Mouse (Mus musculus) gastrocnemius, postnatal 25 days (tissue): Measurements from ENCODE around the gene Tnfrsf23. TPM values are rescaled to one million over a fixed set of nuclear protein-coding genes. Genes with fewer than 3 reads are reported as not detected.
A peak's percentile ranks its signal among the peaks of the same experiment; 100 is the strongest.
"Not testable (repeated sequence)": the region's sequence is repeated elsewhere in the genome, so short reads cannot be mapped to it uniquely, and the experiment has no call there.

Source experiments
- DNase-seq: peaks from one replicate; pipeline ENCODE4 v3.0.0; 2022
- long read RNA-seq, 2 experiments: library from polyadenylated mRNA; stranded (forward); transcript quantifications; one replicate each; pipeline ENCODE4 v2.0.0; 2021
- total RNA-seq, 2 experiments: library from RNA; stranded (reverse); gene quantifications; 1 replicate in 1 of 2; 2 replicates in 1 of 2; pipeline ENCODE4 v1.2.3; 2021

The Tnfrsf23 gene
- 1 to 10 TPM; 3.2 to 5.0 TPM for total RNA-seq
- long read RNA-seq, experiment 1, partial matches to known transcripts: 0 of 2 reads
- long read RNA-seq, experiment 1, other reads (novel, unspliced or antisense): 2 of 2 reads
- long read RNA-seq, experiment 2: 0 reads

DNA sequence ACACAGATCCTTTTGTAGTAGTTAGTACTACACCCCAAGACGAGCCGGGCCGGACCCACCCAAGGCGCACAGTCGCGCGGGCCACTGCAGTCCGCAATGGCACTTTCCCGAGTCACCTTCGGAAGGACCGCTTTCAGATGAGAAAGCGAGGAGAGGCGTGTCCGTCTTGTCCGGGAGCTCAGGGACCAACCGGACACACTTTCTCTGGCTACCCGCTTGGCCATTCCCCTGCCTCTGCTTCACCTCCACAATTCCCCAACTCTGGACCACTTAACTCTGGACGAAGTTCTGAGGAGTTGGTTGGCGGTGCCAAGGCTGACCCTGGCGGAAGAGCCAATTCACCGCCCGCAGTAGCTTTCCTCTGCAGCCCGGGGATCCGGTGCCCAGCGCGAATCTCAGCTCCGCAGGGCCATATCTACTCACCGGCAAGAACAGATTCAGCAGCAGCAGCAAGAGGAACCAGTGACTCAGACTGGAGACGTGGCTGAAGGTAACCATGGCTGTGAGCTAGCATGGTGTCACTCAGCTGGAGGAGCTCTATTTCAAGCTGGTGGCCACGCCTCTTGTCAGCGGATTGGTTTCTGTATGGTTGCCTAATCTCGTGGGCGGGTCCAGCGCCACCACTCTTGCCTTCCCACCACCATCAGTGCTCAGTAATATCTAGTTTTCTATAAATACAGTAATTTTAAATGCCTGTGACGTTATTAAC, at the start of gene Tnfrsf23:
TSS of gene Tnfrsf23 (minus strand) at position 514 of the 709 bp plus-strand sequence.
- DNase-seq: peak; percentile 72

DNA sequence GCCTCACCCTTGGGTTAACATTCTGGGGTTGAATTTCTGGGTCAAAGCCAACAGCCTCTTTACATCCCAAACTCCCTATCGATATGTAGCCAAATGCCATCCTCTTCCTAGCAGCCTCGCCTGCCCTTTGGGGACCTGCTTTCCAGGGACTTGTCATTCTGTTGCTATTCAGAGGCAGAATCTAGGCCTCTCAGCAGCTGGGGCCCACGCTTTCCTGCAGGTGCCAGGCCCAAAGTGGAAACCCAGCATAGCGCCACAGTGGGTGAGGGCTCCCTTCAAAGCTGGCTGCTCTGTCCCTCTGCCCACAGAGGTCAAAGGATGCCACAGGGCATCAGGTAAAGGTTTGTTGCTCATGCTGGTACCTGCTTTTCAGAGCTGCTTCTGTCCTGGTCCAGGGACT, 48.1 kb upstream of the Tnfrsf23 start:
- DNase-seq: no peak

DNA sequence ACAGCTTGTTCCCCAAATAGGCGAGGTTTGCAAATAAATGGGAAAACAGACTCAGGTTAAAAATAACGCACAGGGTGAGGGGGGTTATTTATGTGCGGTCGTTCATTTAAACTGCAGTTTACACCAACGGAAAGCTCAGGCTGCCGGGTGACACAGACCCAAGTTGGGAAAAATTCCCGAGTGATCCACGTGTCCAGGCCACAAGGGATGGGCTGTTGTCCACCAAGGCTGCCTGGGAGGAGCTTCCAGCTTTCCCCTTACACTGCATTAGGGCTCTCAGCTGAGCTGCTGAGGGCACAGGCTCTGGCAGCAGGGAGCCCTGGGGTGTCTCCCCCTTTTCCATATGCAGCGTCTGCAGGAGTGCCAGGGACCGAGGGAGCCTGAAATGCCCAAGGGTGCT, 44.2 kb upstream of the Tnfrsf23 start:
- peak; percentile 53 for DNase-seq

DNA sequence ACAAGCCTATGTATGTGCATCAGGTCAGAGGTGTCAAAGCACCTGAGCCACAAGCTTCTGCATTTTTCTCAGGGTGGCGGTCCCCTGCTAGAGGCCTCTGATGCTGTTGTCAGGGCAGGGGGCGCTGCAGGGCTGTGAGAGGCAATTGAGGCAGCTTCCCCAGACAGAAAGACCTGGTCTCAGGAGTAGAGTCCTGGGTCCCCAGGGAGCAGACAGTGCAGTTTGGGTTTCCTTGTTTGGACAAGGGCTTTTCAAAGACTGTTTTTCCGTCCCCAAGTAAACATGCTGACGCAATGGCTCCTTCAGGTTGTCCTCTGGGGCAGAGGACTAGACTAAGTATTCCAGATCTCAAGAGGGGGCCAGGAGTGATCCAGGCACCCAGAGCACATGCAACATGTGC, 40.7 kb upstream of the Tnfrsf23 start:
- DNase-seq: no peak

GRCm38 (mm10) chr7:143723841-143724240, 38.2 kb upstream of the Tnfrsf23 start:
- no peak for DNase-seq

DNA sequence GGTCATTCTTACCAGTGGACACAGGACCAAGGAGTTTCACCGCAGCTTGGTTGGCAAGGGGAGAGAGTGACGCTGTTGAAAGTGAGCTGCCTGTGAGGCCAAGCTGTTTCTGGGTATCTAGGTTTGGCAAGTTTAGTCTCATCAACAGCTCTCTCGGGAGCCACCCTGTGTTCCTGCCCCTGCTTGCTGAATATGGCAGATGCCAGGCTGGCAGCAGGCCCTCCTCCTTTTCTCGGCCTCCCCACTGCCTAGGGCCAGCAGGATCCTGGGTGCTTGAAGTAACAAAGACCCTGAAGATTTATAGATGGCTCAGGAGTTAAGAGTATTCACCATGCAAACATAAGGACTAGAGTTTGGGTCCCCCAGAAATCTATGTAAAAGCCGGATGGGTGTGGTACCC, 37.0 kb upstream of the Tnfrsf23 start:
- peak; percentile 42 for DNase-seq

DNA sequence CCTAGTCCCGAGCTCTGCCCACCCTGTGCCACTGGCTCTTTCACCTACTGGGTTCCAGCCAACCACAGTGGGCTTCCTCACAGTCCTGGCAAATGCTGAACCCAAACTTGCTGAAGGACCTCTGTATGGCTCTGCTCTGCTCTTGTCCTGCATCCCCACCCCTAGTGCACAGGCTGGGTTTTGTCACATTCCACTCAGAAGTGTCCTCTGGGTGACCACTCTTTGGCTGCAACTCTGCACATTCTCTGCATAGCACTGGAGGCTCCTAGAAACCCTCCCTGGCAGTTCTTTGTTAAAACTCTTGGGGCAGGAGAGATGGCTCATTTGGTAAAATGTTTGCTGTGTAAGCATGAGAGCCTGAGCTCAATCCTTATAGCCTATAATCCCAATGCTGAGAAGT, 32.1 kb upstream of the Tnfrsf23 start:
- no peak for DNase-seq

DNA sequence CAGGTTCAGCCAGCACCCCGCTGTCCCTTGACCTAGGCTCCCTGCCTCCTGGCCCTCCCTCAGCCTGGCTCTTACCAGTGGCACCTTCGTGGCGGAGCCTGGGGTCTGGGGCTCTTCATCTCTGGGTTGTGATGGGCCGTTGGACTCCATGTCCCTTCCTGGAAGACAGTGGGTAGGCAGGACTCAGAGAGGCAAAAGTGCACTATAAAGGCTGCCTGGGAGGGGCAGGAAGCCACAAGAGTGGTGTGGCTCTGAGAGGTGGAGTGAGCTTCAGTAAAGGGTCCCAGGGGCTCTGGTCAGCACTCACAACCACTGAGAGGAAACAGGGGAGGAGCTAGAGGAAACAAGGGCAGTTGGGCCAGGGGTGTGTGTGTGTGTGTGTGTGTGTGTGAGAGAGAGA, 27.7 kb upstream of the Tnfrsf23 start:
- DNase-seq: no peak

DNA sequence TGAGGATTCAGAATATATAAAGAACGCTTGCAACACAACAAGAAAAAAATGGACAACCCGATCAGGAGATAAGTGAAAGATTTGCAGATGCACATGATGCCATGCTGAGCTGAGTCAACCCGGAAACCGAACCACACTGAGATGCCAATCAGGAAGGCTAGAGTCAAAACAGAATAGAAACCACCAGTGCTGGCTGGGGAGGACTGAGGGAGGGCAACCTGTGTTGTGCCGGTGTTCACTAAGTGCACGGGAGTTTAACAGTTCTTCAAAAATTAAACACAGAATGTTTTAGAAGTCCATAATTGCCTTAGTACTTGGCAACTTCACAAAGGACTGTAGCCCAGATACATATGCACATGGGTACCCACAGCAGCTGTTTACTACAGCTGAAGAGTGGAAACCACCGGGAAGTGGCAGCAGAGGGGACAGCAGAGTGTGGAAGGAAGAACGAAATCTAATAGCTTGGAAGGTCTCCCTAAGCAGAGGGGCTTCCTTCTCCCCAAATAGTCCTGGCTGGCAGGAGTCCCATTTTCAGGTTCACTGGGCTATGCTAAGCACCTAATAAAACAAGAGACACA, 27.2 kb upstream of the Tnfrsf23 start:
- DNase-seq: no peak

- no peak for DNase-seq
Observed at GRCm38 (mm10) chr7:143712023-143712422, 26.4 kb upstream of the Tnfrsf23 start.

DNA sequence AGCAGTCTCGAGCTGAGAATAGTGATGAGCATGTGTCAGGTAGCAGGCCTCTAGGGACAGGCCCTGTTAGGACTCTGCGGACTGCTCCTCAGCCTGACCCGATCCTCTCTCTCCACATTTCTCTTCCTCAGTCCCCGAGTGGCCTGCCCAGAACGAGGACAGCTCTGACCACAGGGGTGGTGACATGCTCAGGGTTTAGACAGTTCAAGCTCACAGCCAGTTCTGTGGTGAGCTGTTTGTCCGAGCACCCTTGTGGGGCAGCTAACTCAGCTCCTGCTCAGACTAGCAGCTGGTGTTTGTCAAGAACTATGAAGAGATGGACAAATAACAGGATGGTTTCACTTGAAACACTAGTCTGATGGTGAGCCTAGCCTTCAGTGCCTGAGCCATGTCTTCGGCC, 25.7 kb upstream of the Tnfrsf23 start:
- no peak for DNase-seq

- DNase-seq: no peak
Observed at GRCm38 (mm10) chr7:143709395-143709794, 23.7 kb upstream of the Tnfrsf23 start.

DNA sequence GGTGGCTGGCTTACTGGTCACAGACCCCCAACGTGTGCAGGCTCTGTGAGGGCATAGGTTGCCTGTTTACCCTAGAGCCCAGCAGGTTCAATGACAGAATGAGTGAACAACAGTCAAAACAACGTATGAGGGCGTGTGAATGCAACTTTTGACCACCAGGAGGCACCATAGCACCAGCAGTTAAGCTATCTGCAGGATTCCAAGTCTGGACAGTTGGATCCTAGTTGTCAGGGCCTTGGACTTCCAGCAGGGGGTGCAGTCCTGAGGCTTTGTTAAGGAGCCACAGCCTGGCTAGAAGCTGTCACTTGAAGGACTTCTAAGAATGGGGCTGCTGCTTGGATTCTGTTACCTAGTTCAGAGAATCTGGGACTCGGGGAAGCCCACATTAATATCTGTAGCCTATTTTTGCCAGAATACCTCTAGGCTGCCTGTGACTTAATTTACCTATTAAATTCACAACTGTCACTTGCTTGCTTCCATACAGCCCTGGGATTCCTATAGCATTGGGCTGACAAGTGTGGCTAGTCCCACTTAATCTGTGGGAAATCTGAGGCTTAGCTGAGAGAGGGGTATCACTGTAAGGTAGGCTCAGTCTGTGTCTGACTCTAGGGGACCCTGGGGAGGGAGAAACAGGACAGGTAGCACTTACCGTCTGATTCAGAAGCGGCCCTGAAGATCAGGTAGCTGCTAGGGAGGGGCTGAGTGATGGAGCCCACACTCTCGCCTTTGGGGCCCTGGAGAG, 21.2 kb upstream of the Tnfrsf23 start:
- peak; percentile 84 for DNase-seq

- no peak for DNase-seq
Observed at GRCm38 (mm10) chr7:143696140-143696539, 10.5 kb upstream of the Tnfrsf23 start.

DNA sequence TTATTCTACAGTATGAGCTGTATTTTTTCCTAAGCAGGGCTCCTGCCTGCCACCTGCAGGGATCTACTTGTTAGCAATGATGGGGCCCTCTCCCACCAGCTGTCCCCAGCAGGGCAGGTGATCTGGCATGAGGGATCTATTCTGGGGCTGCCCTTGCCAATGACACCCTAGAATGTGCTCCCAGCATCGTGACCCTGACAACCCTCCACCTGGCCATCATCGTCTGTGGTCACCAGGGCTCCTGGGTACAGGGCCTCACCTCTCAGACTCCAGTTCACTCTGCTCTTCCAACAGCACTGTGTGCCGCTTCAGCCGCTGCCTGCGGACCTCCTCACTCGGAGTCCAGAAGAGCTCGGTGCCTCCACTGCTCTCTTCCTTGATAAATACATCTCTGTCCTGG, 8.9 kb upstream of the Tnfrsf23 start:
- no peak for DNase-seq

DNA sequence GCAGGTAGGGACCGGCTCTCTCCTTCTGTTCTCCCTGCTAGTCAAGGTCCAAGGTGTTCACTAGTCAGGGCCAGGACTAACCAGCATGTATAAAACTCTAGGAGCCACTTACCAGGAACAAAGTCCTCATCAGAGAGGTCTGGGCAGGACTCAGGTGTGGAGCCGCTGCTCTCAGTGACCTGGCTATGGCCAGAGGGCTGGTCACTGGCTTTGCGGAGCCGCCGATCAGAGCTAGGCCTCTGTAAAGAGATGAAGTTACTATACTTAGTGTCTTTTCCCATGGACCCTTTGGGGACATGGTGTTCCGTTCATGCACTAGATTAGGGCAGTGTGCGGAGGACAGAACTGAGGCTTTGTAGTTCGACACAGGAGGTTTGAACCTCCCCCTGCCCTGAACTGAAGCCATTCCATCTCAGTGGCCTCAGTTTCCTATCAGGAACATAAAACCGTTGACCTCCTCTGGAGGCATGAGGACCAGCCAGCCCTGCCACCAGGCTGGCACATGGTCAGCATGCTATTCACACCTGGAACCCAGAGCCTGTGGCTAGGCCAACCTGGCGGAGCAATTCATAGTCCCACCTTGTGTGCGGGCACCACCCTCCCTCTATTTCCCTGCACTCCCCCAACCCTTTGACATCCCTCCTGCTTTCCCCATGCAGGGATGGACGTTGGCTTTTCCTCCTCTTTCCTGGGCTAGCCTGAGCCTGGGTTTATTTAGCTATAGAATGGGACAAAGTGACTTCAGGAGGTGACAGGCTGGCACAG, 7.3 kb upstream of the Tnfrsf23 start:
- no peak for DNase-seq

DNA sequence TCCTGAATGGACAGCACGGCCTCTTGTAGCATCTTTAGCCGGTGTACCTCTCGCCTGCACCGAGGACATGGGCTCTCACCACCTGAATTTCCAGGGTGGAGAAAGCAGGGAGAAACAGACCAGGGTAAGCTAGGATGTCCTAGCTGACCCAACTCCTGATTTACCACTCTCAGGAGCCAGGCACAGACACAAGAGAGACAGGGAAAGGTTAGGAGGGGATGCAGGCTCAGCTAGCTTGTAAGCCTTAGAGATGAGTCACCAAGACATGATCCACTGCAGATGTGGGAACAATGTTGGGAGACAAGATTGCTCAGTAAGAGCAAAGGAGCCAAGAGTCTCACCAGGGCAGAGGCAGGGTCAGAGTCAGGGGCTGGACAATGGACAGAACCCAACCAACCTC, 6.2 kb upstream of the Tnfrsf23 start:
- no peak for DNase-seq

- DNase-seq: no peak
Observed at GRCm38 (mm10) chr7:143691181-143691580, 5.5 kb upstream of the Tnfrsf23 start.

DNA sequence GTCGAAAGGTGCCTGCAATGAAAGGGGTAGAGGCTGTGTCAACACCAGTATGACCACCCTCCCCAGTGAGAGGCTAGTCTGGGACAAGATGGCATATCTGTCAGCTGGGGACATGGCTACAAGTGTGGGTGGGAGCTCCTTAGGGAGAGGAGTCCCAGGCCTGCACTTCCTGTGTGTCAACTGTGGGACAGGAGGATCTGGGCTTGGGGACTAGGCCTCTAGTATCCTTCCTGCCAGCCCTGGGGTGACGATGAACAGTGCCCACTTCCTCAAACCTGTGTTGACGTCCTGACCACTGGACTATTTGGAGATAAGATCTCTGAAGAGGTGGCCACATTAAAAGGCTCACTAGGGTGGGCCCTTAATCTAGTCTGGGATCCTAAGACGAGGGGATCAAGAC, 4.3 kb upstream of the Tnfrsf23 start:
- DNase-seq: no peak

DNA sequence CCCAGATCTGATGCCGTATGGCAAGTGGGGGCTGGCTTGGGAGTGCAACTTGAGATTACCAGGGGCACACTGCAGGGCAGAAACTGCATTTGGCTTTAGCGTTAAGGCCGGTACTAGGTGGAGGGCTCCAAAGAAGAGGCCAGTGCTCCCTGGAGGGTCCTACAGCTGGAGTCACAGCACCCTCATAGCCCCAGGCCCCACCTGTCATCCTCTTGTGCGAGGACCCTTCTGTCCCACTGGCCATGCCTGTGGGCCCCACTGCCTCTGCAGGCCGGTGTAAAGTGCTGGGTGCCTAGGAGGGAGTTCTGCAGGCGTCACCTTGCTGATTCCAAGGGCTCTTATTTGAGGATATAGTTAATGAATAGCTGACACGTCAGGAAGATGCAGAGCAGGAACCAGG, 3.8 kb upstream of the Tnfrsf23 start:
- DNase-seq: no peak

DNA sequence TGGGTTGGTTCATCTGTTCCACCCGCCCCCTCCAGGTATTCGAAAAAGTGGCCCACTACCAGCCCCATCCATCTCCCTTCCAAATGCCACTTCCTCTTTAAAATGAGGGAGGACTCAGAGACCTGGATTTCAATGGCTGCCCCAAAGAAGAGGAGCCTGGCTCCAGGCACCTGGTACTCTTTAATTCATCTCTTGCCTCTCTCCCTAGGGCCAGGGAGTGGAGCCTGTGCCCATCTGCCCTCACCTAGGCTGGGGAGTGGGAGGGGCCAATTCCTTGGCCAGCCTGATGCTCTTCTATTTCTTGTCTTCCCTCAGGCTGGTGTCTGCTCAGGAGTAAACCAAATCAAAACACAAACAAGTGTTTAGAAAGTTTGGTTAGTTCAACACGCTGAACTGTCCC, 1.0 kb upstream of the Tnfrsf23 start:
- not testable (repeated sequence) for DNase-seq

DNA sequence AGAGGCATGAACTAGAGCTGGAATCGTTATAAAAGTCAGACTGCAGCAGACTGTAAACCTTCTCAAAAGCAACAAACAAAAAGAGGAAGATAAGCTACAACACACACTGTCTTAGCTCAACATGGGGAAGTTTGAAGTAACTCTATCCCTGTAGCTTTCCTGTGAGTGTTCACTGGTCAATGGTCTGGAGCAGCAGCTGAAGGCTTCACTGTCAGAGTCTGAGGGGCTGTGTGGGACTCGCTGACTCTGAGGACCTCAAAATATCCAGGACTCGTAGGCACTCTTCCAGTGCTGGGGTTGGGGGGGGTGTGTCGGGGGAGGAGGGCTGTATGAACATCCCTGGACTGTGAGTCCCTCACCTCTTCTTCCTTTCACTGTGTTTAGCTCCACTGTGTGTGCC, 519 bp upstream of the Tnfrsf23 start:
- not testable (repeated sequence) for DNase-seq

- DNase-seq: not testable (repeated sequence)
Observed at GRCm38 (mm10) chr7:143684569-143684968, 1.1 kb downstream of the Tnfrsf23 start.
